Comparison of ENCODE assay signal across 8 mouse cellular contexts in genomic region chr8:119887130-119887529, GRCm38 (mm10). TPM values are rescaled to one million over a fixed set of nuclear protein-coding genes. Genes with fewer than 3 reads are reported as not detected.
DNase-seq lines count a peak whose midpoint lies in the region; ATAC-seq lines count a peak whose summit lies in the region.

No protein-coding gene starts in this region.

- H3K4me2 ChIP-seq in hindbrain, embryonic 14.5 days (replicated peaks): no peak overlapping the region

- no peak overlapping the region for H3K4me3 ChIP-seq in hindbrain, embryonic 10.5 days
- no peak overlapping the region for H3K4me3 ChIP-seq in hindbrain, embryonic 14.5 days (replicated peaks; ENCODE audit: low read length)

- no peak overlapping the region for H3K9ac ChIP-seq in hindbrain, embryonic 14.5 days

- 95% methylated on average over 3 of the region's 3 CpGs for WGBS in hindbrain, embryonic 10.5 days
- WGBS in hindbrain, embryonic 14.5 days: 89% methylated on average over 3 of the region's 3 CpGs

- H3K27ac ChIP-seq in hindbrain, embryonic 10.5 days: no peak overlapping the region
- H3K27ac ChIP-seq in hindbrain, embryonic 14.5 days: no peak overlapping the region

- no peaks in the 10 kb centered on the region for H3K27me3 ChIP-seq in hindbrain, embryonic 10.5 days (ENCODE audit: insufficient read depth, poor library complexity, severe bottlenecking)
- H3K27me3 ChIP-seq in hindbrain, embryonic 14.5 days (ENCODE audit: control insufficient read depth, insufficient read depth, low read length): no peaks in the 10 kb centered on the region
- H3K27me3 ChIP-seq in splenic B cell, adult 2 months (ENCODE audit: control insufficient read depth, insufficient read depth, low read length, poor library complexity, severe bottlenecking): no peaks in the 10 kb centered on the region

- H3K4me1 ChIP-seq in hindbrain, embryonic 10.5 days (replicated peaks): peaks cover 20% of the 10 kb centered on the region
- H3K4me1 ChIP-seq in hindbrain, embryonic 14.5 days (replicated peaks; ENCODE audit: control insufficient read depth, insufficient read depth, low read length): no peaks in the 10 kb centered on the region

- H3K9me3 ChIP-seq in hindbrain, embryonic 10.5 days: no peaks in the 10 kb centered on the region
- H3K9me3 ChIP-seq in hindbrain, embryonic 14.5 days (ENCODE audit: control insufficient read depth, low read length): no peaks in the 10 kb centered on the region

- no peaks in the 10 kb centered on the region for H3K36me3 ChIP-seq in hindbrain, embryonic 10.5 days
- H3K36me3 ChIP-seq in hindbrain, embryonic 14.5 days (replicated peaks; ENCODE audit: control insufficient read depth, insufficient read depth): no peaks in the 10 kb centered on the region
- H3K36me3 ChIP-seq in splenic B cell, adult 2 months (ENCODE audit: control insufficient read depth, insufficient read depth, low read length, poor library complexity, severe bottlenecking): no peaks in the 10 kb centered on the region

- no peak for ATAC-seq in hindbrain, embryonic 14.5 days (ENCODE audit: low FRiP score)
- ATAC-seq in common myeloid progenitor, adult 5-6 weeks (replicated peaks; ENCODE audit: low read depth, poor library complexity, severe bottlenecking): peak; percentile 66; the same call in 1 of the 2 replicates
- no peak for ATAC-seq in inflammation-experienced regulatory T-cells, adult 6 months

- peak; percentile 60 for DNase-seq in hindbrain, embryonic 10.5 days (ENCODE audit: low spot score)
- DNase-seq in hindbrain, embryonic 14.5 days (ENCODE audit: low spot score): no peak
- peak; percentile 44 for DNase-seq in 3T3-L1 (ENCODE audit: low read depth, low spot score)
- DNase-seq in CD4-positive helper T cell, adult 2 months (ENCODE audit: low read depth, low spot score): peak; percentile 23
- peak; percentile 15 to 37 for DNase-seq in lung, adult 18-20 months
- DNase-seq in splenic B cell, adult 2 months (ENCODE audit: low read depth, low spot score): peak; percentile 51

RNA-seq across cellular contexts. Expression of gene Usp10, which starts 23.0 kb away (rescaled TPM):
- 182 and 219 TPM in 2 replicates for polyA plus RNA-seq in hindbrain, embryonic 10.5 days (2016; fragmentation: Nextera tagmentation; extraction: Ambion mirVana)
- 103 and 117 TPM in 2 replicates for polyA plus RNA-seq in hindbrain, embryonic 14.5 days (2014; fragmentation: Nextera tagmentation; extraction: Ambion mirVana)
- total RNA-seq in common myeloid progenitor, adult 5-6 weeks (2017): 53.3 and 85.6 TPM in 2 replicates
- 10 to 100 TPM; 37.4 to 55.0 (median 43.9) TPM for polyA plus RNA-seq in inflammation-experienced regulatory T-cells, adult 6 months (2017; shearing (Covaris generic))

RNA-seq across cellular contexts. Expression of gene Gm20388, which starts 23.5 kb away (rescaled TPM):
- polyA plus RNA-seq in hindbrain, embryonic 10.5 days (2016; fragmentation: Nextera tagmentation; extraction: Ambion mirVana): 1.7 and 3.2 TPM in 2 replicates
- not detected in 2 replicates for polyA plus RNA-seq in hindbrain, embryonic 14.5 days (2014; fragmentation: Nextera tagmentation; extraction: Ambion mirVana)
- 35.7 and 36.7 TPM in 2 replicates for total RNA-seq in common myeloid progenitor, adult 5-6 weeks (2017)
- polyA plus RNA-seq in inflammation-experienced regulatory T-cells, adult 6 months (2017; shearing (Covaris generic)): 10 to 100 TPM; 10.8 to 14.1 (median 11.8) TPM

RNA-seq across cellular contexts. Expression of gene Klhl36, which starts 25.1 kb away (rescaled TPM):
- 10.7 and 11.9 TPM in 2 replicates for polyA plus RNA-seq in hindbrain, embryonic 10.5 days (2016; fragmentation: Nextera tagmentation; extraction: Ambion mirVana)
- polyA plus RNA-seq in hindbrain, embryonic 14.5 days (2014; fragmentation: Nextera tagmentation; extraction: Ambion mirVana): 15.1 and 19.1 TPM in 2 replicates
- 5.7 and 7.4 TPM in 2 replicates for total RNA-seq in common myeloid progenitor, adult 5-6 weeks (2017)
- polyA plus RNA-seq in inflammation-experienced regulatory T-cells, adult 6 months (2017; shearing (Covaris generic)): 1 to 10 TPM; 6.8 to 8.0 (median 7.1) TPM

RNA-seq across cellular contexts. Expression of gene Cotl1, which starts 46.8 kb away (rescaled TPM):
- polyA plus RNA-seq in hindbrain, embryonic 10.5 days (2016; fragmentation: Nextera tagmentation; extraction: Ambion mirVana): 273 and 545 TPM in 2 replicates
- 238 and 309 TPM in 2 replicates for polyA plus RNA-seq in hindbrain, embryonic 14.5 days (2014; fragmentation: Nextera tagmentation; extraction: Ambion mirVana)
- total RNA-seq in common myeloid progenitor, adult 5-6 weeks (2017): 79.3 and 132 TPM in 2 replicates
- 100 to 1,000 TPM; 181 to 242 (median 218) TPM for polyA plus RNA-seq in inflammation-experienced regulatory T-cells, adult 6 months (2017; shearing (Covaris generic))
